Mouse (Mus musculus): ENCODE data around the gene Mark3.

DNA sequence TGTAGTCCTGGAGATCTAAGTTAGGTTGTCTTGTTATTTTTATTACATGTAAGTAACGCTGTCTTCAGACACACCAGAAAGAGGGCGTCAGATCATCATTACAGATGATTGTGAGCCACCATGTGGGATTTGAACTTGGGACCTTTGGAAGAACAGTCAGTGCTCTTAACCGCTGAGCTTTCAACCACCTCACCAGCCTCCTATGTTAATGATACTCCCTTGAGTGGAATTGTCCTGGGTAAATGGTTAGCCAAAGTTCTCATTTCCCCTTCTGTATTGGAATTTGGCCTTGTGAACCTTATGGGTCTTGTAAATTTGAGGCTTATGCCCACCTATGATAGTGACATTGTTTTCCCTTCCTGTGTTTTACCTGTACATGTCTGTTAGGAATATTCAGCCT lies 27.3 kb upstream of the Mark3 start:
- no peak for TF ChIP-seq CTCF (IDR thresholded peaks at IDR 0.05; ENCODE audit: low read depth, low read length)
- TF ChIP-seq GATA1 (IDR thresholded peaks at IDR 0.05; ENCODE audit: borderline replicate concordance, low read length), result no peak
